9 mouse cellular contexts compared by ENCODE assay signal in genomic region chr9:108949231-108949966, GRCm38 (mm10). TPM values are rescaled to one million over a fixed set of nuclear protein-coding genes. Genes with fewer than 3 reads are reported as not detected.
A peak's percentile ranks its signal among the peaks of the same experiment; 100 is the strongest.
DNase-seq lines count a peak whose midpoint lies in the region; ATAC-seq and TF ChIP-seq lines count a peak whose summit lies in the region.
"Had no signal": no experiment of that assay in that cellular context is flagged by ENCODE, and none has a peak within 500 bp of the region (broad histone marks: within the 10 kb centered on the region; RNA-seq: fewer than 3 reads in every experiment).

No protein-coding gene starts in this region.

- H3K27me3 ChIP-seq in heart, embryonic 16.5 days (ENCODE audit: control insufficient read depth, insufficient read depth, low read length), result peaks cover 17% of the 10 kb centered on the region
- peaks cover 8% of the 10 kb centered on the region; the same call in 1 of the 2 replicates for H3K27me3 ChIP-seq in limb, embryonic 14.5 days (ENCODE audit: control insufficient read depth, insufficient read depth, low read length)

- no peak for TF ChIP-seq POLR2A in limb, embryonic 14.5 days (IDR thresholded peaks at IDR 0.05; ENCODE audit: borderline replicate concordance, extremely low read depth, insufficient read depth, insufficient read length)

- peaks cover 60% of the 10 kb centered on the region for H3K36me3 ChIP-seq in heart, embryonic 16.5 days (ENCODE audit: control insufficient read depth, insufficient read depth)
- H3K36me3 ChIP-seq in limb, embryonic 14.5 days (ENCODE audit: control insufficient read depth, insufficient read depth, low read length), result peaks cover 61% of the 10 kb centered on the region

- H3K4me3 ChIP-seq in heart, embryonic 16.5 days (ENCODE audit: low read length), result no peak overlapping the region
- H3K4me3 ChIP-seq in limb, embryonic 14.5 days (replicated peaks; ENCODE audit: low read length), result no peak overlapping the region

- H3K27ac ChIP-seq in heart, embryonic 16.5 days (ENCODE audit: low read length), result peak overlapping the region; percentile 64
- H3K27ac ChIP-seq in limb, embryonic 14.5 days (replicated peaks; ENCODE audit: low read depth, low read length), result peak overlapping the region; percentile 85

- H3K4me1 ChIP-seq in heart, embryonic 16.5 days (ENCODE audit: control insufficient read depth, insufficient read depth, low read length), result peaks cover 24% of the 10 kb centered on the region
- peaks cover 25% of the 10 kb centered on the region for H3K4me1 ChIP-seq in limb, embryonic 14.5 days (ENCODE audit: control insufficient read depth, insufficient read depth, low read length)

- DNase-seq in embryo, embryonic 10 days (ENCODE audit: low spot score), result peak; percentile 39
- DNase-seq in embryo, embryonic 9.5 days (ENCODE audit: extremely low spot score), result no peak
- peak; percentile 17 for DNase-seq in embryo, embryonic 11.5 days (ENCODE audit: low read depth, low spot score)
- peak; percentile 76 for DNase-seq in limb, embryonic 14.5 days (ENCODE audit: low spot score)
- no peak for DNase-seq in right cerebral cortex, postnatal 36 days (ENCODE audit: low spot score in 2 of 2)
- DNase-seq in adrenal gland, postnatal 36 days, result no peak

- ATAC-seq in heart, embryonic 16.5 days (replicated peaks; ENCODE audit: extremely low read depth, insufficient read depth, low FRiP score), result peak; percentile 45; the same call in 1 of the 2 replicates
- ATAC-seq in limb, embryonic 14.5 days (ENCODE audit: low FRiP score, low read depth), result peak; percentile 42; the same call in 1 of the 2 replicates
- ATAC-seq in granulocyte monocyte progenitor cell, adult 5-6 weeks (replicated peaks; ENCODE audit: poor library complexity, severe bottlenecking), result no peak

- 56% methylated on average over 13 of the region's 13 CpGs for WGBS in heart, embryonic 16.5 days
- WGBS in limb, embryonic 14.5 days, result 28% methylated on average over 13 of the region's 13 CpGs

- H3K9ac ChIP-seq in heart, embryonic 16.5 days (ENCODE audit: low read length), result no peak overlapping the region
- no peak overlapping the region for H3K9ac ChIP-seq in limb, embryonic 14.5 days (ENCODE audit: low read depth, low read length, severe bottlenecking)

- H3K9me3 ChIP-seq in heart, embryonic 16.5 days (replicated peaks; ENCODE audit: control insufficient read depth, low read length), result no peaks in the 10 kb centered on the region
- H3K9me3 ChIP-seq in limb, embryonic 14.5 days (ENCODE audit: control insufficient read depth, low read length), result no peaks in the 10 kb centered on the region

- no peak overlapping the region for H3K4me2 ChIP-seq in heart, embryonic 16.5 days (ENCODE audit: low read depth, low read length)
- 0 out of 2 replicates have a peak overlapping the region, but pooled peaks have one; percentile 19 for H3K4me2 ChIP-seq in limb, embryonic 14.5 days (replicated peaks; ENCODE audit: low read depth, low read length, severe bottlenecking)

RNA-seq across cellular contexts. Expression of gene Col7a1, which starts 4.0 kb away (rescaled TPM):
- polyA plus RNA-seq in heart, embryonic 16.5 days (2015; fragmentation: Nextera tagmentation; extraction: Ambion mirVana), result 1.3 and 1.5 TPM in 2 replicates
- polyA plus RNA-seq in limb, embryonic 14.5 days (2012; rRNA removed), result 44.6 and 49.9 TPM in 2 replicates
- 17.5 and 25.9 TPM in 2 replicates for polyA plus RNA-seq in limb, embryonic 14.5 days (2014; fragmentation: Nextera tagmentation; extraction: Ambion mirVana)
- total RNA-seq in granulocyte monocyte progenitor cell, adult 5-6 weeks (2014; fragmentation: Nextera tagmentation), result 0.21 and 2.0 TPM in 2 replicates
- 0.09 TPM in 1 of 2 replicates, not detected in the other for total RNA-seq in granulocyte monocyte progenitor cell, adult 5-6 weeks (2017)
- 1 to 10 TPM; 3.9 to 6.0 TPM for total RNA-seq in adrenal gland, postnatal 36 days (2021)

RNA-seq across cellular contexts. Expression of gene Uqcrc1, which starts 13.0 kb away (rescaled TPM):
- 1,117 and 1,144 TPM in 2 replicates for polyA plus RNA-seq in heart, embryonic 16.5 days (2015; fragmentation: Nextera tagmentation; extraction: Ambion mirVana)
- 347 and 412 TPM in 2 replicates for polyA plus RNA-seq in limb, embryonic 14.5 days (2012; rRNA removed)
- polyA plus RNA-seq in limb, embryonic 14.5 days (2014; fragmentation: Nextera tagmentation; extraction: Ambion mirVana), result 455 and 465 TPM in 2 replicates
- total RNA-seq in granulocyte monocyte progenitor cell, adult 5-6 weeks (2014; fragmentation: Nextera tagmentation), result 280 and 349 TPM in 2 replicates
- total RNA-seq in granulocyte monocyte progenitor cell, adult 5-6 weeks (2017), result 286 and 355 TPM in 2 replicates
- 100 to 1,000 TPM; 632 to 663 TPM for total RNA-seq in adrenal gland, postnatal 36 days (2021)

RNA-seq across cellular contexts. Expression of gene Tmem89, which starts 35.0 kb away (rescaled TPM):
- polyA plus RNA-seq in heart, embryonic 16.5 days (2015; fragmentation: Nextera tagmentation; extraction: Ambion mirVana), result not detected in 2 replicates
- 0.24 and 0.44 TPM in 2 replicates for polyA plus RNA-seq in limb, embryonic 14.5 days (2012; rRNA removed)
- 0.22 TPM in 1 of 2 replicates, not detected in the other for polyA plus RNA-seq in limb, embryonic 14.5 days (2014; fragmentation: Nextera tagmentation; extraction: Ambion mirVana)
- not detected in 2 replicates for total RNA-seq in granulocyte monocyte progenitor cell, adult 5-6 weeks (2014; fragmentation: Nextera tagmentation)
- total RNA-seq in granulocyte monocyte progenitor cell, adult 5-6 weeks (2017), result not detected in 2 replicates
- total RNA-seq in adrenal gland, postnatal 36 days (2021), result not detected
- polyA plus RNA-seq: C2C12 had no signal

RNA-seq across cellular contexts. Expression of gene Ucn2, which starts 36.4 kb away (rescaled TPM):
- polyA plus RNA-seq in heart, embryonic 16.5 days (2015; fragmentation: Nextera tagmentation; extraction: Ambion mirVana), result not detected in 2 replicates
- 6.2 and 6.5 TPM in 2 replicates for polyA plus RNA-seq in limb, embryonic 14.5 days (2012; rRNA removed)
- polyA plus RNA-seq in limb, embryonic 14.5 days (2014; fragmentation: Nextera tagmentation; extraction: Ambion mirVana), result 1.0 and 1.5 TPM in 2 replicates
- total RNA-seq in granulocyte monocyte progenitor cell, adult 5-6 weeks (2014; fragmentation: Nextera tagmentation), result 0.41 TPM in 1 of 2 replicates, not detected in the other
- total RNA-seq in granulocyte monocyte progenitor cell, adult 5-6 weeks (2017), result not detected in 2 replicates
- 1 to 10 TPM in 1 of 2 experiments, not detected in 1; 1.1 TPM for total RNA-seq in adrenal gland, postnatal 36 days (2021)

RNA-seq across cellular contexts. Expression of gene Pfkfb4, which starts 42.2 kb away (rescaled TPM):
- 3.1 and 4.8 TPM in 2 replicates for polyA plus RNA-seq in heart, embryonic 16.5 days (2015; fragmentation: Nextera tagmentation; extraction: Ambion mirVana)
- polyA plus RNA-seq in limb, embryonic 14.5 days (2012; rRNA removed), result 14.5 and 19.6 TPM in 2 replicates
- 9.1 and 9.4 TPM in 2 replicates for polyA plus RNA-seq in limb, embryonic 14.5 days (2014; fragmentation: Nextera tagmentation; extraction: Ambion mirVana)
- total RNA-seq in granulocyte monocyte progenitor cell, adult 5-6 weeks (2014; fragmentation: Nextera tagmentation), result 6.9 and 8.4 TPM in 2 replicates
- 6.7 and 9.5 TPM in 2 replicates for total RNA-seq in granulocyte monocyte progenitor cell, adult 5-6 weeks (2017)
- 10 to 100 TPM in 1 of 2 experiments, 1 to 10 TPM in 1; 4.8 to 13.2 TPM for total RNA-seq in adrenal gland, postnatal 36 days (2021)

Comparison
In these comparisons a context has a peak if more than half of its experiments do, and no peak if none do; other contexts are left out.
1. DNase-seq: peak in embryo, embryonic 10 days (single experiment), embryo, embryonic 11.5 days (single experiment) and limb, embryonic 14.5 days (single experiment); none in embryo, embryonic 9.5 days (single experiment), right cerebral cortex, postnatal 36 days (0 of 2) and adrenal gland, postnatal 36 days (0 of 2).